Mouse (Mus musculus): ENCODE measurements around the gene Chst2.

GRCm38 (mm10) chr9:95428277-95428676 is 21.8 kb upstream of the Chst2 start:
- TF ChIP-seq EP300 (IDR thresholded peaks at IDR 0.05) (no peak), CTCF (IDR thresholded peaks at IDR 0.05) (no peak)

Measured in lung, postnatal 0 days (tissue).